ENCODE assay signal across 8 mouse cellular contexts in the genomic region with DNA sequence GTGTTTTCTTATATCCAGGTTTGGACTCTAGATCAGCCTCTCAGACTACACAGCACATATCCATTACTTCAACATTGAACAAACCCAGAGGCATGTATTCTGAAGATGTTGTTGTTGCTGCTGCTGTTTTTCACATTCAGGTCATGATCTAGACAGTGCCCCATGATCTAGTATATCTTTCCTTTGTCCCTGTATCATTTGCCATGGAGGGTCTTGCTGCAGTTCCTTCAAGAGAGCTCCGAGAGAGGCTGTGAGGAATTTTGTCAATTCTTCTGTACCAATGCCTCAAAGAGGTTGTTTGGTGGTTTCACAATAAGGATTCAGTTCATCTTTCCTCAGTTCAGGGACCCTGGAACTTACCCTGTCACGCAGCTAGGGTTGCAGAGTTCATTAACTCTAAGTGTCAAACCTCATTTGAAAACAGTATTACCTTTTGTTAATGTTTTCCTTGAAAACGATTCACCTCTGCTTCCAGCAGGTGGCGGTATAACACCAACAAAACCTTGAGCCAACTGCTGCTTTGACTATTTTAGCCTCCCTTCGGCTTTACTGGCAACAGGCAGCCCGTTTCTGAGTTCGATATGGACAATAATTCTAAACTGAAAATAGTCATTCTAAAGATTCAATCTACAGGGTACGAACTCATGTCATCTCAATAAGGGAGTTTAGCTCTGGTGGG.
A peak's percentile ranks its signal among the peaks of the same experiment; 100 is the strongest.
DNase-seq lines count a peak whose midpoint lies in the region; ATAC-seq lines count a peak whose summit lies in the region.

No protein-coding gene starts in this region.

- peak overlapping the region; percentile 48 for H3K4me2 ChIP-seq in heart, embryonic 13.5 days
- H3K4me2 ChIP-seq in kidney, embryonic 16.5 days (replicated peaks; ENCODE audit: low read depth, low read length), result peak overlapping the region; percentile 55
- H3K4me2 ChIP-seq in limb, embryonic 15.5 days, result peak overlapping the region; percentile 34
- 0 out of 2 replicates have a peak overlapping the region, but pooled peaks have one; percentile 20 for H3K4me2 ChIP-seq in neural tube, embryonic 13.5 days

- no peak overlapping the region for H3K27ac ChIP-seq in heart, embryonic 13.5 days (replicated peaks)
- H3K27ac ChIP-seq in kidney, embryonic 16.5 days (ENCODE audit: low read length), result no peak overlapping the region
- no peak overlapping the region for H3K27ac ChIP-seq in limb, embryonic 15.5 days
- no peak overlapping the region for H3K27ac ChIP-seq in neural tube, embryonic 13.5 days (replicated peaks)

- H3K4me1 ChIP-seq in heart, embryonic 13.5 days, result no peaks in the 10 kb centered on the region
- H3K4me1 ChIP-seq in kidney, embryonic 16.5 days (ENCODE audit: insufficient read depth, low read length), result peaks cover 3% of the 10 kb centered on the region; the same call in 1 of the 2 replicates
- H3K4me1 ChIP-seq in limb, embryonic 15.5 days, result 0 out of 2 replicates have a peak, but pooled peaks cover 3% of the 10 kb centered on the region
- 0 out of 2 replicates have a peak, but pooled peaks cover 4% of the 10 kb centered on the region for H3K4me1 ChIP-seq in neural tube, embryonic 13.5 days (replicated peaks)

- WGBS in heart, embryonic 13.5 days, result 22% methylated on average over 8 of the region's 8 CpGs
- 10% methylated on average over 8 of the region's 8 CpGs for WGBS in kidney, embryonic 16.5 days
- WGBS in limb, embryonic 15.5 days, result 13% methylated on average over 8 of the region's 8 CpGs
- 17% methylated on average over 8 of the region's 8 CpGs for WGBS in neural tube, embryonic 13.5 days

- H3K36me3 ChIP-seq in heart, embryonic 13.5 days, result no peaks in the 10 kb centered on the region
- no peaks in the 10 kb centered on the region for H3K36me3 ChIP-seq in kidney, embryonic 16.5 days (ENCODE audit: insufficient read depth, low read length)
- no peaks in the 10 kb centered on the region for H3K36me3 ChIP-seq in limb, embryonic 15.5 days
- no peaks in the 10 kb centered on the region for H3K36me3 ChIP-seq in neural tube, embryonic 13.5 days

- no peak for ATAC-seq in heart, embryonic 13.5 days (ENCODE audit: extremely low read depth, insufficient number of reproducible peaks, low FRiP score, low TSS enrichment)
- ATAC-seq in kidney, embryonic 16.5 days (ENCODE audit: low FRiP score, low TSS enrichment), result peak; percentile 79
- no peak for ATAC-seq in limb, embryonic 15.5 days (ENCODE audit: insufficient number of reproducible peaks, low FRiP score, low TSS enrichment, low read depth)
- ATAC-seq in neural tube, embryonic 13.5 days (ENCODE audit: low read depth), result peak; percentile 65

- peak; percentile 49 for DNase-seq in A20 (ENCODE audit: low read depth, low spot score)
- peak; percentile 21 to 81 for DNase-seq in adrenal gland, adult (ENCODE audit: inconsistent age in 2 of 2, low spot score in 1 of 2)
- DNase-seq in embryo, embryonic 10 days (ENCODE audit: low spot score), result peak; percentile 79
- DNase-seq in urinary bladder, postnatal 25 days (ENCODE audit: low spot score), result peak; percentile 51

- H3K4me3 ChIP-seq in heart, embryonic 13.5 days, result 0 out of 2 replicates have a peak overlapping the region, but pooled peaks have one; percentile 11
- H3K4me3 ChIP-seq in kidney, embryonic 16.5 days (ENCODE audit: low read length), result peak overlapping the region; percentile 34
- H3K4me3 ChIP-seq in limb, embryonic 15.5 days, result no peak overlapping the region
- H3K4me3 ChIP-seq in neural tube, embryonic 13.5 days, result no peak overlapping the region

- no peaks in the 10 kb centered on the region; the same call in 1 of the 2 replicates for H3K27me3 ChIP-seq in heart, embryonic 13.5 days (replicated peaks)
- no peaks in the 10 kb centered on the region for H3K27me3 ChIP-seq in kidney, embryonic 16.5 days (ENCODE audit: insufficient read depth, low read length)
- peaks cover 9% of the 10 kb centered on the region; the same call in 1 of the 2 replicates for H3K27me3 ChIP-seq in limb, embryonic 15.5 days
- H3K27me3 ChIP-seq in neural tube, embryonic 13.5 days, result no peaks in the 10 kb centered on the region

- no peaks in the 10 kb centered on the region for H3K9me3 ChIP-seq in heart, embryonic 13.5 days
- no peaks in the 10 kb centered on the region for H3K9me3 ChIP-seq in kidney, embryonic 16.5 days (ENCODE audit: low read length)
- no peaks in the 10 kb centered on the region for H3K9me3 ChIP-seq in limb, embryonic 15.5 days
- H3K9me3 ChIP-seq in neural tube, embryonic 13.5 days, result no peaks in the 10 kb centered on the region

- H3K9ac ChIP-seq in heart, embryonic 13.5 days, result 0 out of 2 replicates have a peak overlapping the region, but pooled peaks have one; percentile 54
- peak overlapping the region; percentile 36; the same call in 1 of the 2 replicates for H3K9ac ChIP-seq in kidney, embryonic 16.5 days (replicated peaks; ENCODE audit: low read length)
- no peak overlapping the region for H3K9ac ChIP-seq in limb, embryonic 15.5 days
- H3K9ac ChIP-seq in neural tube, embryonic 13.5 days, result no peak overlapping the region

Comparison
In these comparisons a context has a peak if more than half of its experiments do, and no peak if none do; other contexts are left out.
1. ATAC-seq: peak in kidney, embryonic 16.5 days (single experiment) and neural tube, embryonic 13.5 days (single experiment); none in heart, embryonic 13.5 days (single experiment) and limb, embryonic 15.5 days (single experiment).
2. H3K4me3 ChIP-seq: peak in heart, embryonic 13.5 days (single experiment) and kidney, embryonic 16.5 days (single experiment); none in limb, embryonic 15.5 days (single experiment) and neural tube, embryonic 13.5 days (single experiment).
3. H3K9ac ChIP-seq: peak in heart, embryonic 13.5 days (single experiment) and kidney, embryonic 16.5 days (single experiment); none in limb, embryonic 15.5 days (single experiment) and neural tube, embryonic 13.5 days (single experiment).
4. Peak in every context shown above with its lines, with median percentiles within 50 percentile points of each other: DNase-seq and H3K4me2 ChIP-seq.